Mouse (Mus musculus): ENCODE measurements around the gene Med7.
A peak's percentile ranks its signal among the peaks of the same experiment; 100 is the strongest.
"Not testable (repeated sequence)": the region's sequence is repeated elsewhere in the genome, so short reads cannot be mapped to it uniquely, and the experiment has no call there.

Gene Med7

GRCm38 (mm10) chr11:46421086-46421888 lies 15.4 kb upstream of the Med7 start:
- no peak for DNase-seq (ENCODE audit: extremely low read depth, low read depth, low spot score)

DNA sequence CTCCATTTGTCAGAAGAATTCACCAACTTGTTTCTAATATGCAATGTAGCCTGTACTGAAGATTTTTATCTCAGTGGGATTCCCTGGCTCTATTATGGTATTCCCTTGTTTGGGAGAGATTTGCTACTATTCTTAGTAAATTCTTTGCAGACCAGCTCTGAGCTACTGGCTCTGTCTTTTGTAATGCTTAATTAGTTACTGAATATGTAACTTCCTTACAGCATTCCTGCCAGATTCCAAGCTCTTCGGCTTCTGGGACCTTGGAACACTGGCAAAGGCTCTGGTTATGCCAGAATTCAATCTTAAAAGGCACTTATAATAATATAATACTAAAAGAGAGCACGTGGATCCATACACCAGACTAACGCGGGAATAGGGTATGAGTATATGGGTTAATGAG lies 8.6 kb upstream of the Med7 start:
- not testable (repeated sequence) for DNase-seq (ENCODE audit: extremely low read depth, low read depth, low spot score)

DNA sequence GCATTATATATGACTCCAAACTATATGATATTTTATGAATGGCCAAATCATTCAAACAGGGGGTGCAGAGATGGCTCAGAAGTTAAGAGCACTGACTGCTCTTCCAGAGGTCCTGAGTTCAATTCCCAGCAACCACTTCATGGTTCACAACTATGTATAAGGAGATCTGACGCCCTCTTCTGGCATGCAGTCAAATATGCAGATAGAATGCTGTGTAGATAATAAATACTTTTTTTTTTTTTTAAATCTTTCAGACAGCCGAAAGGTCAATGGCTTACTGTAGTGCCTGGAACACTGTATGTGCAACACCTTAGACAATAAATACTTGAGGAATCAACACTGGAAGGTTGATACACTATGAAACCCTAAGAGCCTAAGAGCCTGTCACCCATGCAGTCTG lies 6.6 kb upstream of the Med7 start:
- DNase-seq (ENCODE audit: extremely low read depth, low read depth, low spot score) = no peak

DNA sequence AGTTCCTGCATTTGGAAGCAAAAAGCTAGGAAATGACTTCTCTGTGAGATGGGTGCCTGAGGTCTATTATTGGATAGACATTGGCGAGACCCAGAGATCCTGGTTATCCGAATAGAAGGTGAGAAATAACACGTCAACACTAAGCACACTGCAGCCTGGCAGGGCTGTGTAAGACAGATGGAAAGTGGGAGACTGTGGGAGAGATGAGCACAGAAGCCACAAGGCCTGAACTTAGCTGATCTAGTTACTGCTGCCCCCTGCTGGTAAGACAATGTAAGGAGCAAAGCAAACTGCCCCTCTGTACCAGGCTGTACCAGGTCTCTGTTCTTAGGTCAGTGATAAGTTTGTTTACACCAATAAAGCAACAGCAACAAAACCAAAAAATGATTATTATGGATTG lies 5.6 kb upstream of the Med7 start:
- DNase-seq (ENCODE audit: extremely low read depth, low read depth, low spot score) = no peak

GRCm38 (mm10) chr11:46435363-46435762 lies 1.4 kb upstream of the Med7 start:
- no peak for DNase-seq (ENCODE audit: extremely low read depth, low read depth, low spot score)

DNA sequence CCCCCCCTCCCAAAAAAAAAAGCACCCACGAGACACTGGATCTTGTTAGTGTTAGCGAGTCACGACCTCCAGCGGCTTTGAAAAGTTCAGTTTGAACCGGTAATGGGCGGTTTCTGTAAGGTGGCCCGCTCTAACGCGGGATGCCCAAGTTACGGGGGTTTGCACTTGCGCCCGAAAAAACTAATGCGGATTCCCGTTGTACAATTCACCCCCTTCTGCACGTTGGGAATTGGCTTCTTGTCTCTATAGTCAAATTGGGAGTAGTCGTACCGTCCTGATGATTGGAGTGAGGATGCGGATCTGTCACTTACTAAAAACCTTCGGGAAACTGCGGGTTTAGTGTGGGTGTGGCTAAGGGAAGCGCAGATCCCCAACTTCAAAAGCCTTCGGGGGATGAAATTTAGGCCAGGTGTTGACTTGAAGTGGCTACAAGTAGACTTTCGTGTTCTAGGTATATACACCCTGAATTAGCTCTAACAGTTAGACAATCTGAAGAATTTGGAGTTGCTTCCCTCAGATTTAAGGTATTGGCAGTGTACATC lies 805 bp downstream of the Med7 start:
- DNase-seq (ENCODE audit: extremely low read depth, low read depth, low spot score) = no peak

DNA sequence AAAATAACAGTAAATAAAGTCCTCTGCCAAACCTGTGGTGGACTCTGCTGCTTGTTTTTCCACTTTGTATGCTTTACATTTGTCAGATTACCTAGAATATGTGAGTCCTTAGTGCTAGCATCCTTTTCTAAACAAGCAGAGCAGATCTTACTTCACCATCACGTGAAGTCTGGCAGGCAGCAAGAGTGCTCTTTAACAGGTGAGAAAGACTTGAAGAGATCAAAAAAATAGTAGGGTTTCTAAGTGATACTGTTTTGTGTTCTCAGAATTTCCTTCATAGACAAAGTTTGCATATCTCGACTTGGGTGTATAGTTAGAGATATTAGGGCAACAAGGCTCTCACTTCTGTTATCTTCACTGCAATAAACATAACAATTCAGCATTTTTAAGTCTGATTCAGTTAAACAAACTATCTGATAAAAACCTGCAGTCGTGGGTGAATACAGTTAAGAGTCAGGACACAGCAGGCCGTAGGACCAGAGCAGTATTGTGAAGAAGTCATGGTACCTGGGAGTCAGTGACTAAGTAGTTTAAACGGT lies 2.3 kb downstream of the Med7 start:
- DNase-seq (ENCODE audit: extremely low read depth, low read depth, low spot score) = no peak

- DNase-seq (ENCODE audit: extremely low read depth, low read depth, low spot score) = no peak
Measured at GRCm38 (mm10) chr11:46441774-46442173, 5.0 kb downstream of the Med7 start.

- peak; percentile 8 for DNase-seq (ENCODE audit: extremely low read depth, low read depth, low spot score)
Measured at GRCm38 (mm10) chr11:46443152-46443551, 6.4 kb downstream of the Med7 start.

- DNase-seq (ENCODE audit: extremely low read depth, low read depth, low spot score) = no peak
Measured at GRCm38 (mm10) chr11:46443979-46444378, 7.3 kb downstream of the Med7 start.

GRCm38 (mm10) chr11:46446150-46446549 lies 9.4 kb downstream of the Med7 start:
- DNase-seq (ENCODE audit: extremely low read depth, low read depth, low spot score) = no peak

- DNase-seq (ENCODE audit: extremely low read depth, low read depth, low spot score) = no peak
Measured at GRCm38 (mm10) chr11:46447644-46448484, 11.1 kb downstream of the Med7 start.

GRCm38 (mm10) chr11:46449461-46450080 lies 12.8 kb downstream of the Med7 start:
- DNase-seq (ENCODE audit: extremely low read depth, low read depth, low spot score) = no peak

- no peak for DNase-seq (ENCODE audit: extremely low read depth, low read depth, low spot score)
Measured at GRCm38 (mm10) chr11:46454453-46455045, 17.8 kb downstream of the Med7 start, which contains the start of gene Havcr2. Gene Havcr2 (plus strand): TSS chr11:46454935.

GRCm38 (mm10) chr11:46459960-46460359 lies 23.2 kb downstream of the Med7 start:
- DNase-seq (ENCODE audit: extremely low read depth, low read depth, low spot score) = no peak

GRCm38 (mm10) chr11:46461362-46461761 lies 24.6 kb downstream of the Med7 start:
- DNase-seq (ENCODE audit: extremely low read depth, low read depth, low spot score) = no peak

DNA sequence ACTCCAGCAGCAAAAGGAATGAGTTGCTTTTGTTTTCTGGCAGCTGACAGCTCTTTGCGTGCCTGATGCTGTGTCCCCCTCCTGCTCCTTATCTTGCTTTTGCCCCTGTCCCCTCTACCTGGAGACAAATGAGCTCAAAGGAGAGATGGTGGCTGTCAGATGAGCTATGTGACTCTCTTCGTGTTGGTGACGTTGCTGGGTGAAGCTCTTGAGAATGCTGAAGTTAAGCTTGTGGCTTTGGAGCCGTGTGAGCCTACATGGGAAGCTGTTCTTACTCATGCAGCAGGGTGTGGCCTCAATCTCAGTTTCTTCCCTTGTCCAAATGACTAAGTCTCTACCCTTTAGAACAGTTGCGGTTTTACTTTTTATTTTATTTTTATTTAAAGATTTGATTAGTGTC lies 25.2 kb downstream of the Med7 start:
- DNase-seq (ENCODE audit: extremely low read depth, low read depth, low spot score) = no peak

DNA sequence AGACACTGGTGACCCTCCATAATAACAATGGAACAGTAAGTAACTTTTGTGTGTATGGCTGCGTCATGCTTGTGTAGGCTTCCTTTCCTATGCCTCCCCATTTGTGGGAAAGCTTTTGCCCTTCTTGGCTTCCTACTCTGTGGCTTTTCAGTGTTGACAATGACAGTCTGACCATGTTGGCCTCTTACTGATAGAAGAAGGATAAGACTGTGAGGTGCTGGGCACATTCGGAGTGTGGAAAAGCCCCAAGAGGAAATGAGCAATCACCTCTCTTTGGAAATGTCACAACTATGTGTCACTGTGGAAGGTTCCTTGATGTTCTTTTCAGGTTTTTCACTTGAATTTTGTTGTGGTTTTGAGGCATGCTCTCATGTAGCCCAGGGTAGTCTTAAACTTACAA lies 30.2 kb downstream of the Med7 start:
- no peak for DNase-seq (ENCODE audit: extremely low read depth, low read depth, low spot score)

DNA sequence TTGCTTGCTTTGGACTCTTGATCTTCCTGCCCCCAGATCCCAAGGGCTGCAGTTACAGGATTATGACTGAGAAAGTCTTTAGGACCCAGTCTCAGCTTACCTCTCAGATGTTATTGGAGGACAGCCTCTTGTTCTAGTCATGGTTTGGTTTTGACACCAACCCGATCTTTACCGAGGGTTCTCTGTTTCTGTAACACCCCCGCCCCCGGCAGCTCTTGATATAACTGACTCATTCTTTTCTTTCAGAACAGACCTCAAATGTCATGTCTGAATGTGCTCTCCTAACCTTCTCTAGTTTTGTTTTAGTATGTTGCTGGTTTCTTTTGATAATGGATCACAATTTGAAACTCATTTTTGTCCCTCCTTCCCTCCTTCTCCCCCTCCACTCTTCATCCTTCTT lies 37.5 kb downstream of the Med7 start:
- no peak for DNase-seq (ENCODE audit: extremely low read depth, low read depth, low spot score)

DNA sequence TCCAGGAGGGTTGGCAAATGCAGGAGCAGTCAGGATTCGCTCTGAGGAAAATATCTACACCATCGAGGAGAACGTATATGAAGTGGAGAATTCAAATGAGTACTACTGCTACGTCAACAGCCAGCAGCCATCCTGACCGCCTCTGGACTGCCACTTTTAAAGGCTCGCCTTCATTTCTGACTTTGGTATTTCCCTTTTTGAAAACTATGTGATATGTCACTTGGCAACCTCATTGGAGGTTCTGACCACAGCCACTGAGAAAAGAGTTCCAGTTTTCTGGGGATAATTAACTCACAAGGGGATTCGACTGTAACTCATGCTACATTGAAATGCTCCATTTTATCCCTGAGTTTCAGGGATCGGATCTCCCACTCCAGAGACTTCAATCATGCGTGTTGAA lies 42.6 kb downstream of the Med7 start:
- DNase-seq (ENCODE audit: extremely low read depth, low read depth, low spot score) = no peak

GRCm38 (mm10) chr11:46480517-46480916 lies 43.8 kb downstream of the Med7 start:
- no peak for DNase-seq (ENCODE audit: extremely low read depth, low read depth, low spot score)
